ENCODE assay signal across 25 mouse cellular contexts in genomic region chr9:108318462-108318861, GRCm38 (mm10). TPM values are rescaled to one million over a fixed set of nuclear protein-coding genes. Genes with fewer than 3 reads are reported as not detected.
A peak's percentile ranks its signal among the peaks of the same experiment; 100 is the strongest.
DNase-seq lines count a peak whose midpoint lies in the region; ATAC-seq and TF ChIP-seq lines count a peak whose summit lies in the region.
"Had no signal": no experiment of that assay in that cellular context is flagged by ENCODE, and none has a peak within 500 bp of the region (broad histone marks: within the 10 kb centered on the region; RNA-seq: fewer than 3 reads in every experiment).

No protein-coding gene starts in this region.

- H3K79me2 ChIP-seq in MEL (ENCODE audit: control insufficient read depth, insufficient read depth, low read length, poor library complexity) = peaks cover 64% of the 10 kb centered on the region

- H3K27me3 ChIP-seq in MEL (ENCODE audit: control insufficient read depth in 1 of 2, insufficient read depth in 2 of 2, low read length in 2 of 2) = no peaks in the 10 kb centered on the region
- H3K27me3 ChIP-seq: embryonic facial prominence, embryonic 13.5 days; embryonic facial prominence, embryonic 15.5 days; forebrain, embryonic 12.5 days; Patski had no signal

- no peak overlapping the region for H3K4me3 ChIP-seq in MEL (ENCODE audit: control insufficient read depth in 1 of 2, insufficient read depth in 1 of 2, low read depth in 2 of 2, low read length in 2 of 2)
- H3K4me3 ChIP-seq: embryonic facial prominence, embryonic 13.5 days; embryonic facial prominence, embryonic 15.5 days; erythroblast, embryonic 14.5 days; forebrain, embryonic 10.5 days; forebrain, embryonic 12.5 days had no signal

- H3K9ac ChIP-seq in MEL (ENCODE audit: control insufficient read depth, low read depth, low read length, poor library complexity, severe bottlenecking) = no peak overlapping the region
- H3K9ac ChIP-seq: embryonic facial prominence, embryonic 13.5 days; embryonic facial prominence, embryonic 15.5 days; forebrain, embryonic 12.5 days had no signal

- peak; percentile 29 for DNase-seq in MEL (ENCODE audit: low read depth, low spot score)
- no peak for DNase-seq in left cerebral cortex, postnatal 10 days (ENCODE audit: extremely low spot score in 1 of 2, low spot score in 2 of 2)
- no peak for DNase-seq in adrenal gland, postnatal 36 days
- DNase-seq: adrenal gland, adult 8-10 months; adrenal gland, postnatal 14 days; B cell, adult 2 months; cerebellum, adult 11 months; cerebellum, adult 18-20 months; cerebellum, adult 8-10 months; cerebellum, adult 9-11 months; cerebellum, postnatal 14 days; cerebellum, postnatal 36 days; embryo, embryonic 11 days had no signal

- no peak overlapping the region for H3K27ac ChIP-seq in MEL (ENCODE audit: control insufficient read depth, low read depth, low read length)
- H3K27ac ChIP-seq: embryonic facial prominence, embryonic 13.5 days; embryonic facial prominence, embryonic 15.5 days; forebrain, embryonic 10.5 days; forebrain, embryonic 12.5 days had no signal

- TF ChIP-seq EP300 in MEL (IDR thresholded peaks at IDR 0.05; ENCODE audit: low read depth in 1 of 2, low read length in 2 of 2) = peak; percentile 37 to 57

- intact Hi-C loops in left cerebral cortex, postnatal 10 days (cut with DNase I) = no loop called here

- TF ChIP-seq POLR2A in MEL (IDR thresholded peaks at IDR 0.05; ENCODE audit: control insufficient read depth in 1 of 2, insufficient read depth in 1 of 2, low read depth in 1 of 2, low read length in 2 of 2, poor library complexity in 1 of 2) = no peak

- TF ChIP-seq CTCF in MEL (IDR thresholded peaks at IDR 0.05 in 2 of 3, conservative IDR thresholded peaks at IDR 0.05 in 1 of 3; ENCODE audit: control insufficient read depth in 1 of 3, insufficient read depth in 1 of 3, low read depth in 2 of 3, low read length in 3 of 3, poor library complexity in 1 of 3, severe bottlenecking in 1 of 3) = no peak

- peaks cover 12 to 22% of the 10 kb centered on the region in 2 experiments for H3K36me3 ChIP-seq in MEL (ENCODE audit: control insufficient read depth in 1 of 2, insufficient read depth in 2 of 2, low read length in 2 of 2)

- no peaks in the 10 kb centered on the region for H3K9me3 ChIP-seq in MEL (replicated peaks; ENCODE audit: insufficient read depth, low read length)
- H3K9me3 ChIP-seq: embryonic facial prominence, embryonic 13.5 days; embryonic facial prominence, embryonic 15.5 days; forebrain, embryonic 10.5 days; forebrain, embryonic 12.5 days had no signal

- ATAC-seq in CD4-positive, CD25-positive, alpha-beta regulatory T cell, adult 4 months = peak; percentile 32
- peak; percentile 7 for ATAC-seq in inflammation-experienced regulatory T-cells, adult 6 months
- ATAC-seq: activated CD4-positive, CD25-positive, alpha-beta regulatory T cell, adult 4 months; forebrain, embryonic 14.5 days; forebrain, embryonic 16.5 days; Patski had no signal

- no peak for TF ChIP-seq RAD21 in MEL (IDR thresholded peaks at IDR 0.05; ENCODE audit: low read depth, low read length)

- H3K4me1 ChIP-seq in MEL (ENCODE audit: control insufficient read depth in 1 of 2, insufficient read depth in 2 of 2, low read length in 2 of 2) = no peaks in the 10 kb centered on the region; a peak in 1 of 4 replicates
- H3K4me1 ChIP-seq: embryonic facial prominence, embryonic 13.5 days; embryonic facial prominence, embryonic 15.5 days; forebrain, embryonic 10.5 days; forebrain, embryonic 12.5 days had no signal

TF ChIP-seq in MEL, 35 proteins besides CTCF, POLR2A, EP300 and RAD21:
- peak; percentile 18; the same call in 1 of the 2 replicates for TF ChIP-seq TCF12 (IDR thresholded peaks at IDR 0.05; ENCODE audit: low read depth, low read length)
- peak; percentile 57; the same call in 1 of the 2 replicates for TF ChIP-seq RCOR1 (IDR thresholded peaks at IDR 0.05; ENCODE audit: low read depth, low read length)
- 0 out of 2 replicates have a peak, but pooled peaks have one; percentile 16 for TF ChIP-seq TAL1 (IDR thresholded peaks at IDR 0.05; ENCODE audit: low read length)
- no peak for TF ChIP-seq MAZ (IDR thresholded peaks at IDR 0.05; ENCODE audit: low read depth, low read length)
- TF ChIP-seq ETS1 (IDR thresholded peaks at IDR 0.05; ENCODE audit: low read depth, low read length) = peak; percentile 46
- no peak for TF ChIP-seq SIN3A (IDR thresholded peaks at IDR 0.05; ENCODE audit: low read length)
- peak; percentile 68; the same call in 1 of the 2 replicates for TF ChIP-seq GATA1 (IDR thresholded peaks at IDR 0.05; ENCODE audit: low read depth, low read length)
TF ChIP-seq in MEL: peak in this region for 5.

RNA-seq across cellular contexts. Expression of gene Tcta, which starts 12.5 kb away (rescaled TPM):
- 10 to 100 TPM; 14.8 to 22.7 TPM for polyA plus RNA-seq in CD4-positive, CD25-positive, alpha-beta regulatory T cell, adult 4 months (2017; shearing (Covaris generic))
- total RNA-seq in MEL (2012; rRNA removed) = 3.4 and 4.9 TPM in 2 replicates
- 1 to 10 TPM in 1 of 2 experiments, not detected in 1; 7.0 TPM for polyA plus RNA-seq in MEL (2012; ENCODE audit: insufficient read depth in 1 of 2, insufficient read length in 2 of 2, low read depth in 1 of 2, low replicate concordance in 2 of 2, missing spikeins in 1 of 2)
- polyA plus RNA-seq in inflammation-experienced regulatory T-cells, adult 6 months (2017; shearing (Covaris generic)) = 10 to 100 TPM in 2 of 3 experiments, 1 to 10 TPM in 1; 9.6 to 17.6 (median 14.8) TPM
- total RNA-seq in left cerebral cortex, postnatal 10 days (2021) = 10 to 100 TPM; 58.0 to 59.3 TPM
- total RNA-seq in adrenal gland, postnatal 36 days (2021) = 10 to 100 TPM; 38.8 to 48.3 TPM

RNA-seq across cellular contexts. Expression of gene Rhoa, which starts 12.5 kb away (rescaled TPM):
- polyA plus RNA-seq in CD4-positive, CD25-positive, alpha-beta regulatory T cell, adult 4 months (2017; shearing (Covaris generic)) = 100 to 1,000 TPM; 319 to 423 TPM
- total RNA-seq in MEL (2012; rRNA removed) = 80.9 and 83.1 TPM in 2 replicates
- 100 to 1,000 TPM in 1 of 2 experiments, not detected in 1; 241 TPM for polyA plus RNA-seq in MEL (2012; ENCODE audit: insufficient read depth in 1 of 2, insufficient read length in 2 of 2, low read depth in 1 of 2, low replicate concordance in 2 of 2, missing spikeins in 1 of 2)
- 100 to 1,000 TPM; 323 to 459 (median 386) TPM for polyA plus RNA-seq in inflammation-experienced regulatory T-cells, adult 6 months (2017; shearing (Covaris generic))
- 100 to 1,000 TPM; 209 to 216 TPM for total RNA-seq in left cerebral cortex, postnatal 10 days (2021)
- total RNA-seq in adrenal gland, postnatal 36 days (2021) = 100 to 1,000 TPM; 363 to 383 TPM

RNA-seq across cellular contexts. Expression of gene Gpx1, which starts 20.2 kb away (rescaled TPM):
- 100 to 1,000 TPM; 464 to 565 TPM for polyA plus RNA-seq in CD4-positive, CD25-positive, alpha-beta regulatory T cell, adult 4 months (2017; shearing (Covaris generic))
- 1,163 and 1,351 TPM in 2 replicates for total RNA-seq in MEL (2012; rRNA removed)
- polyA plus RNA-seq in MEL (2012; ENCODE audit: insufficient read depth in 1 of 2, insufficient read length in 2 of 2, low read depth in 1 of 2, low replicate concordance in 2 of 2, missing spikeins in 1 of 2) = 1,000 to 10,000 TPM; 1,085 to 1,266 TPM
- 100 to 1,000 TPM; 489 to 506 (median 494) TPM for polyA plus RNA-seq in inflammation-experienced regulatory T-cells, adult 6 months (2017; shearing (Covaris generic))
- 10 to 100 TPM; 91.2 to 92.6 TPM for total RNA-seq in left cerebral cortex, postnatal 10 days (2021)
- 100 to 1,000 TPM; 538 to 748 TPM for total RNA-seq in adrenal gland, postnatal 36 days (2021)

RNA-seq across cellular contexts. Expression of gene Amt, which starts 21.8 kb away (rescaled TPM):
- polyA plus RNA-seq in CD4-positive, CD25-positive, alpha-beta regulatory T cell, adult 4 months (2017; shearing (Covaris generic)) = 1 to 10 TPM; 1.4 to 2.0 TPM
- 0.15 and 0.26 TPM in 2 replicates for total RNA-seq in MEL (2012; rRNA removed)
- under 1 TPM in 1 of 2 experiments, not detected in 1; 0.58 TPM for polyA plus RNA-seq in MEL (2012; ENCODE audit: insufficient read depth in 1 of 2, insufficient read length in 2 of 2, low read depth in 1 of 2, low replicate concordance in 2 of 2, missing spikeins in 1 of 2)
- 1 to 10 TPM in 2 of 3 experiments, under 1 TPM in 1; 0.18 to 1.3 (median 1.1) TPM for polyA plus RNA-seq in inflammation-experienced regulatory T-cells, adult 6 months (2017; shearing (Covaris generic))
- 10 to 100 TPM; 22.5 to 23.5 TPM for total RNA-seq in left cerebral cortex, postnatal 10 days (2021)
- 1 to 10 TPM; 2.7 to 4.4 TPM for total RNA-seq in adrenal gland, postnatal 36 days (2021)
- total RNA-seq: common myeloid progenitor, adult 5-6 weeks had no signal
- polyA plus RNA-seq: erythroblast, embryonic 14.5 days had no signal

RNA-seq across cellular contexts. Expression of gene Nicn1, which starts 28.2 kb away (rescaled TPM):
- 1 to 10 TPM; 2.6 to 6.1 TPM for polyA plus RNA-seq in CD4-positive, CD25-positive, alpha-beta regulatory T cell, adult 4 months (2017; shearing (Covaris generic))
- 1.6 and 2.0 TPM in 2 replicates for total RNA-seq in MEL (2012; rRNA removed)
- polyA plus RNA-seq in MEL (2012; ENCODE audit: insufficient read depth in 1 of 2, insufficient read length in 2 of 2, low read depth in 1 of 2, low replicate concordance in 2 of 2, missing spikeins in 1 of 2) = 1 to 10 TPM in 1 of 2 experiments, not detected in 1; 4.7 TPM
- polyA plus RNA-seq in inflammation-experienced regulatory T-cells, adult 6 months (2017; shearing (Covaris generic)) = 1 to 10 TPM; 1.2 to 2.6 (median 1.6) TPM
- 100 to 1,000 TPM; 118 to 122 TPM for total RNA-seq in left cerebral cortex, postnatal 10 days (2021)
- 10 to 100 TPM; 17.1 TPM for total RNA-seq in adrenal gland, postnatal 36 days (2021)
- polyA plus RNA-seq: erythroblast, embryonic 14.5 days had no signal

Comparison
In these comparisons a context has a peak if more than half of its experiments do, and no peak if none do; other contexts are left out.
1. RNA of gene Gpx1, which starts 20.2 kb away (total RNA-seq): 1,163 to 1,351 TPM in MEL and 538 to 748 TPM in adrenal gland, postnatal 36 days; 91.2 to 92.6 TPM in left cerebral cortex, postnatal 10 days; every median in the first group is over 4 times any median in the second.